Mouse (Mus musculus) NIH3T3 (cell line): Measurements from ENCODE around the gene Olfr103.
A peak's percentile ranks its signal among the peaks of the same experiment; 100 is the strongest.

ENCODE experiments used
- DNase-seq: peaks from one replicate; pipeline ENCODE4 v3.0.0-alpha.2; 2012; ENCODE audit warnings: low read depth

Olfr103 gene

GRCm38 (mm10) chr17:37339598-37339997 is at the start of gene Olfr103:
TSS of gene Olfr103 (minus strand) at chr17:37339698.
- no peak for DNase-seq

GRCm38 (mm10) chr17:37378733-37379132 is 39.2 kb upstream of the Olfr103 start, which contains the start of gene Olfr105-ps:
TSS of gene Olfr105-ps (plus strand) at chr17:37379033.
- DNase-seq = no peak

- DNase-seq = no peak
These were observed 19.8 kb upstream of the Olfr103 start, which contains the start of gene Olfr104-ps for GRCm38 (mm10) chr17:37359282-37359681. TSS of gene Olfr104-ps (plus strand) at chr17:37359582.

- DNase-seq = no peak
These were observed 22.5 kb downstream of the Olfr103 start, which contains the start of gene Olfr102 for GRCm38 (mm10) chr17:37316954-37317353. TSS of gene Olfr102 (minus strand) at chr17:37317054.

GRCm38 (mm10) chr17:37310146-37310699 is 29.3 kb downstream of the Olfr103 start:
- DNase-seq = no peak

GRCm38 (mm10) chr17:37308483-37308882 is 31.0 kb downstream of the Olfr103 start:
- peak; percentile 25 for DNase-seq

GRCm38 (mm10) chr17:37304213-37304612 is 35.3 kb downstream of the Olfr103 start, which contains the start of gene Olfr101:
TSS of gene Olfr101 (minus strand) at chr17:37304313.
- no peak for DNase-seq
